Mouse (Mus musculus) G1E (cell line): ENCODE results near the gene Krt72. TPM values are rescaled to one million over a fixed set of nuclear protein-coding genes. Genes with fewer than 3 reads are reported as not detected.

Experiments used
- ATAC-seq: 2 replicates; pipeline ENCODE4 v1.8.0; 2016; ENCODE audit warnings: mild to moderate bottlenecking; ENCODE audit not compliant: insufficient number of reproducible peaks, poor library complexity, low FRiP score, severe bottlenecking; ENCODE audit errors: extremely low read depth
- DNase-seq: peaks from one replicate; pipeline ENCODE4 v3.0.0; 2012; ENCODE audit warnings: low spot score
- H3K27me3 ChIP-seq: 2 replicates; pipeline ENCODE4 v1.6.1; 2012; ENCODE audit warnings: mild to moderate bottlenecking, low read length, inconsistent platforms; ENCODE audit not compliant: insufficient read depth
- H3K36me3 ChIP-seq: replicated peaks from 2 replicates; pipeline ENCODE3; 2012; ENCODE audit warnings: mild to moderate bottlenecking, inconsistent platforms
- H3K4me1 ChIP-seq: 2 replicates; pipeline ENCODE4 v1.6.1; 2012; ENCODE audit warnings: low read depth, low read length, inconsistent platforms, mixed read lengths; ENCODE audit not compliant: insufficient read depth
- H3K4me3 ChIP-seq: 2 replicates; pipeline ENCODE4 v1.5.1; 2012; ENCODE audit warnings: low read depth, mild to moderate bottlenecking, inconsistent platforms, low read length, moderate library complexity, mixed read lengths
- H3K9me3 ChIP-seq: replicated peaks from 2 replicates; pipeline ENCODE4 v1.6.1; 2012; ENCODE audit warnings: inconsistent platforms
- CTCF ChIP-seq: IDR thresholded peaks from 2 replicates; pipeline ENCODE4 v1.5.1; 2012; ENCODE audit warnings: low read depth, low read length, inconsistent platforms, mixed read lengths
- GATA1 ChIP-seq: IDR thresholded peaks from 2 replicates; pipeline ENCODE4 v1.6.1; 2012; ENCODE audit warnings: borderline replicate concordance, low read length, inconsistent platforms, mixed read lengths
- GATA2 ChIP-seq: IDR thresholded peaks from 2 replicates; pipeline ENCODE4 v1.6.1; 2012; ENCODE audit warnings: low read depth, low read length, inconsistent platforms, borderline replicate concordance
- POLR2AphosphoS5 ChIP-seq: IDR thresholded peaks from 2 replicates; pipeline ENCODE4 v1.6.1; 2012; ENCODE audit warnings: low read depth, low read length, inconsistent platforms; ENCODE audit not compliant: insufficient replicate concordance
- TAL1 ChIP-seq: conservative IDR thresholded peaks from 2 replicates; pipeline ENCODE4 v1.6.1; 2012; ENCODE audit warnings: low read depth, low read length, inconsistent platforms, mixed read lengths
- polyA plus RNA-seq: library from polyadenylated mRNA; stranded (reverse); fragments of >175 nt; gene quantifications from 2 replicates; pipeline ENCODE4 v1.2.3, GENCODE M21; 2012
- total RNA-seq, 2 experiments: library from RNA; stranded (forward) in 1 of 2; stranded (reverse) in 1 of 2; fragments of 200-1000 nt in 1 of 2; fragments of >200 nt in 1 of 2; fragmentation: Nextera tagmentation in 1 of 2; gene quantifications; 2 replicates each; pipeline ENCODE4 v1.2.3; 2014 to 2017

Krt72 gene
- total and polyA plus RNA-seq, 3 experiments: not detected

GRCm38 (mm10) chr15:101803052-101803822, 17.0 kb upstream of the Krt72 start:
- TF ChIP-seq GATA1: no peak
- Histone ChIP-seq H3K36me3 (no peaks in the 10 kb centered on the region), H3K4me3 (no peak overlapping the region), H3K27me3 (no peaks in the 10 kb centered on the region), H3K9me3 (peaks cover 14% of the 10 kb centered on the region), H3K4me1 (no peaks in the 10 kb centered on the region)
- ATAC-seq (no peak), DNase-seq (no peak)

DNA sequence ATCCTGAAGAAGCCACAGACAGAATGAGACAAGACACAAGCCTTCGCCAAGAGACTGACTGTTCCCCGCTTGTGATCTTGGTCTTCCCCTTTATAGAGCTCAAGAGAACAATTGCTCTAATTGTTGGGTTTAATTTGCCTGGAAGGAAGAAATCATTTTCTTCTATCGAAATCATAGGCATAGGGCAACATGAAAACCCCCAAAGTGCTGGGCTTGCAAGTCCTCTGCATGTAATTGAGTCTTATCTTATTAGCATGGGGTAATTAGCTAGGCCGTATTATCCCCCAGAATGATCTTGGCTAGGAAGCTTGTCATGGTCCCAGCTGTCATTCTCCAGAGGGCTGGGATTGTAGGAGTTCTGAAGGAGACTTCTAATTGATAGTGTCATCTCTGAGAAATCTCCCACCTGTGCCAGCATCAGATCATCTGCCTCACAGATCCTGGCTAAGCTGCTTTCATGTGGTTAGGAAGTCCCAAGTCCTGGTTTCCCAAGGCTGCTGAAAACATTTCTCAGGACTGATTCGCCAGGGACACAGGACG, 16.1 kb upstream of the Krt72 start, which contains the start of gene Krt73:
TSS of gene Krt73 (minus strand) at position 51 of the 540 bp plus-strand sequence.
- no peak for DNase-seq
- no peak for ATAC-seq
- no peak within 1 kb of the TSS for H3K4me3 ChIP-seq
- H3K27me3 ChIP-seq: no peaks in the 10 kb centered on the region
- H3K36me3 ChIP-seq: no peaks in the 10 kb centered on the region
- no peaks in the 10 kb centered on the region for H3K4me1 ChIP-seq
- TF ChIP-seq GATA2 (no peak), GATA1 (no peak), TAL1 (no peak), POLR2AphosphoS5 (no peak), CTCF (no peak)
- peaks cover 19% of the 10 kb centered on the region for H3K9me3 ChIP-seq

DNA sequence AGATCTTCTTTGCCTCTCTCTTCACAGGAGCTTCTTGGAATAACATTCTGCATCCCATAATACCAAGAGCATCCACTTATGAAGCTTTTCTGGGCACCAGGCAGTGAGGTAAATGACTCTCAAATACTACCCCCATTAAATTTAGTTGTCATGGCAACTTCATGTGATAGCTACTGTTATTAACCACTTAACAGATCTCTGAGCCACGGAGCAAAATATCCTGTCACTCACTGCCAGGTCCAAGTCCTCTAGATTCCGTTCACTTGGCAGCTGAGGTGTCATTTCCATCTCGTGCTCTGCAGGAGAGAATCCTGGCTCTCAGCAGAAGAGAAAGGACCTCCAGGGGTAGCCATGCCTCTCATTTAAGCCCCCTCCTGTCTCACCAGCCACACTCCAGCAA, 4.6 kb upstream of the Krt72 start:
- Histone ChIP-seq H3K36me3 (no peaks in the 10 kb centered on the region), H3K9me3 (peaks cover 17% of the 10 kb centered on the region), H3K27me3 (no peaks in the 10 kb centered on the region; the same call in 1 of the 2 replicates), H3K4me1 (no peaks in the 10 kb centered on the region), H3K4me3 (no peak overlapping the region)
- DNase-seq (no peak), ATAC-seq (no peak)
- TF ChIP-seq GATA1 (no peak), TAL1 (no peak), POLR2AphosphoS5 (no peak), GATA2 (no peak), CTCF (no peak)

GRCm38 (mm10) chr15:101773420-101773819, 12.8 kb downstream of the Krt72 start:
- DNase-seq (no peak), ATAC-seq (no peak)
- H3K27me3 ChIP-seq: peaks cover 2% of the 10 kb centered on the region; the same call in 1 of the 2 replicates
- peaks cover 26% of the 10 kb centered on the region for H3K9me3 ChIP-seq
- H3K4me3 ChIP-seq: no peak overlapping the region
- no peak for TF ChIP-seq CTCF
- TF ChIP-seq TAL1: no peak
- no peak for TF ChIP-seq GATA2
- TF ChIP-seq GATA1: no peak
- TF ChIP-seq POLR2AphosphoS5: no peak
- no peaks in the 10 kb centered on the region for H3K36me3 ChIP-seq
- no peaks in the 10 kb centered on the region for H3K4me1 ChIP-seq

DNA sequence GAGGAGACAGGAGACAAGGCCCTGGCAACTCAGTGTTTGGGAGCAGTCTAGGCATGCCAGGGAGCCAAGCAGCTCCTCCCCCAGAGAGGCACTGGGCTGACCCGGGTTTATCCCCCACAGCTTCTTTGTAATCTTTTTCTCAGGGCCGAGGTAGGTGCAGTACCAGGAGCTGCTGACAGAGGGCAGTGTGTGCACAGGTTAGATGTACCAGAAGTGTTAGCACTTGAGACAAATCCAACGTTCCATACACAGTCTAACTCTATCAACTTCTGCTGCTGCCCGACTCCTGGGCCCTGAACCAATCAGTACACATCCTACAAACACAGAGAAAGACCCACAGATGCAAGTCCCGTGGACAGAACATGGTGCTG, 13.6 kb downstream of the Krt72 start:
- H3K27me3 ChIP-seq: no peaks in the 10 kb centered on the region
- TF ChIP-seq POLR2AphosphoS5 (no peak), CTCF (no peak; the same call in 1 of the 2 replicates), GATA1 (no peak), TAL1 (no peak), GATA2 (no peak)
- ATAC-seq: no peak

DNA sequence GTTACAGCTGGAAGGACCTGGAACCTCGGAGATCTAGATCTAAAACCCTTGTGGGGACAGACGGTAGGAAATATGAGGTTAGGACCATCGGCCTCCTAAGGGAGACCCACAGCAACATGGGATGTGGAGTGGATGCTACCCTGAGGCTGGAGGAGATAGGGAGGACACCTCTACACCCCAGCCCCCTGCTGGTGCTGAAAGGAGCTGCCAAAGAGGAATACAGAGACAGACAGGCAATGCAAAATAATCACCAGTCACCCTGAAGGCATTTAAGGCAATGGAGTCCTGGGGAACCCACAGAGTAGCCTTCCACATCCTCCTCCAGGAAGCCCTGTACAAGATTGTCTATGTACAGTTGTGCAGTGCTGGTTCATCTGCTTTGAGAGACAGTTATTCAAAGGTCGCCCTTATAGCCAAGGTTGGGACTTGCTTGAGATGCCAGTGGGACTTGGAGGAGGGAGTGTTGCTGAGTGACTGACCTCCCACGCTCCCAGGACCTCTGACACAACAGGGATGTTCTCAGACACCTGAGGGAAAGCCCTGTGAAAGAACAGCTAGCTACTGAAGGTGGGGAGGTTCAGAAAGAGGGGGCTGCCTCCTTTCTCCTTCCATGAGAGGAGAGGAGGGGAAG, 14.1 kb downstream of the Krt72 start:
- Histone ChIP-seq H3K27me3 (no peaks in the 10 kb centered on the region), H3K36me3 (no peaks in the 10 kb centered on the region), H3K4me3 (no peak overlapping the region), H3K4me1 (no peaks in the 10 kb centered on the region), H3K9me3 (peaks cover 24% of the 10 kb centered on the region)
- TF ChIP-seq POLR2AphosphoS5: no peak
- TF ChIP-seq GATA2: no peak
- no peak for ATAC-seq
- no peak for DNase-seq

More for the DNA sequence above, 13.6 kb downstream of the Krt72 start:
- Histone ChIP-seq H3K9me3 (peaks cover 23% of the 10 kb centered on the region), H3K4me1 (no peaks in the 10 kb centered on the region), H3K4me3 (no peak overlapping the region), H3K36me3 (no peaks in the 10 kb centered on the region)
- DNase-seq: no peak
